Mouse (Mus musculus) inflammation-experienced regulatory T-cells (primary cell): Measurements from ENCODE around the gene Mrap. TPM values are rescaled to one million over a fixed set of nuclear protein-coding genes. Genes with fewer than 3 reads are reported as not detected.

Experiments
- polyA plus RNA-seq, 2 experiments: library from polyadenylated mRNA; unstranded; fragments of 100-300 nt; shearing (Covaris generic); gene quantifications; one replicate each; pipeline ENCODE4 v1.2.1; 2017

The Mrap gene
- polyA plus RNA-seq = under 1 TPM in 1 of 2 experiments, not detected in 1; 0.20 TPM

DNA sequence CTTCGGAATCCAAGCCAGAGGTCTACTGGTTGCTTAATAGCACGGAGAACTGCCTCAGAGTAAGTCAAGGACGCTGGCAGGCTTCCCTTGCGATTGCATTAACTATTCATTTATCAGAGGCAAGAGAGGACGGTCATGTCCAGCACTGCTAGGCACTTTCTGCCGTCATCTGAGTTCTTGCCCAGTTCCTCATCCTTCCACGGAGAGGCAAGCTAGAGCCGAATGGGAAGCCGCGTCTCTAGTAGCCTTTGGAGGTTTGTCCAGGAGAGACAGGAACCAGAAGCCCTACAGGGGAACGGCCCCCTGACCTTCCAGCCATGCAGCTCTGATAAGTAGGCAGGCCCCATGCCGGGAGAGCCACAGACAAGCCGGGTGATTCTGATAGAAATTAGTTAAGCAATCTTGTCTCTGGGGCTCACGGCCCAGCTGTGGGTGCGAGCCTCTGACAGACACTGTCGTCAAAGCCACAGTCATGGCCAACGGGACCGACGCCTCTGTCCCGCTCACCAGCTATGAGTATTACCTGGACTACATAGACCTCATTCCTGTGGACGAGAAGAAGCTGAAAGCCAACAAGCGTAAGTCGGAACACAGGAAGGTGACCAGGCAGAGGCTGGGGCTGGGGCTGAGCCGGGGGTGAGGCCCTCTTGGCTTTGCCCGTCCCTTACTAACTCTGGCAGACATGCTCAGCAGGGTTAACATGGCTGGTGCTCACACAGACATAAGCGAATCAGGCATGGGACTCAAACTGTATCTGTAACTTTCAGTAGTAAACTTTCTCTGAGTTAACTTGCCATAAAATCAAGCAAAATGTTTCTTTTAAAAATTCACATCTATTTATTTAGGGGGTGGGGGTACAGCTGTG is at the start of gene Mrap:
Mrap (plus strand) TSS at position 116 of the 865 bp plus-strand sequence.

DNA sequence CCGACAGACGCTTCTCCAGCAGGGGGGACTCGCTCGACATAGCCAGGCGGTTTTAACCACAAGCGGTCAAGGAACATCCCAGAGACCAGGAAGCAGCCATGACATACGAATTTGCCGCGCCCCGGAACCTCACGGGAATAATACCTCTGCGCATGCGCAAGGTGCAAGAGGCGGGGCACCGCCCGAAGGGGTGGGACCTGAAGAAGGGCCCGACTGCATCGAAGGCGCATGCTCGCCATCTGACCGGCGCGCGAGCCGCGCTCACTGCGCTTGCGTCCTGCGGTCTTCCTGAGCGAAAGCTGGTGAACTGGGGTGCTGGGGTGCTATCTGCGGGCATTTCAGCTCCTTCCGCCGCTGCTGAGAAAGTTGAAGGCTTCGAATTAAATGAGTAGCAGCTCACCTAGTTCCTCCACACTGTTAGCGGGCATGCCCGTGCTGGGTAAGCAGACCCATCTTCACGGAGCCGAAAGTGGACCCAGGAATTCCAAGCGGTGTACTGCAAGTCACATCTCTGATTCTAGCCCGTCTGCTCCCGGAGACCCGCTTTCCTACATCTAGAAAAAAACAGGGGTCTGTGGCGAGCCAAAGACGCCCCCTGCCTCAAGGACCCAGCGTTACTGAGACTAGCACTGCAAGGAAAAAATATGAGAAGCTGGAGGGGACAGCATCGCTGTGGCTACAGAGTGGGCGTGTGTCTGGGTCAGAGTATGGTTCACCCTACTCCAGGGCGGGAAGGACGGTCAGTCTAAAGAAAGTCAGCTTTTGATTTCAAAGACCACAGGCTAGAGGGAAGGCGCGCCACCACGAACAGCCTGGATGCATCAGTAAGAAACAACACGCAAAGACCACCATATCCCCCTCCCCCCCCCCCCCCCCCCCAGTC is 10.5 kb upstream of the Mrap start, which contains the start of gene Mis18a:
Mis18a (minus strand) TSS at position 172 of the 883 bp plus-strand sequence.

Other genes starting within 250 kb of the Mrap start
- gene Mis18a, start 10.8 kb upstream of the Mrap start, polyA plus RNA-seq = 10 to 100 TPM; 50.4 to 63.3 TPM
- gene Urb1, start 72.2 kb downstream of the Mrap start, polyA plus RNA-seq = 10 to 100 TPM; 11.0 to 11.6 TPM
- gene Eva1c, start 88.5 kb downstream of the Mrap start, polyA plus RNA-seq = under 1 TPM; 0.14 to 0.80 TPM
- gene Cfap298, start 196.9 kb downstream of the Mrap start, polyA plus RNA-seq = 10 to 100 TPM; 36.4 to 50.1 TPM